Mouse (Mus musculus): Measurements from ENCODE around the gene Hif3a.

- no peak for TF ChIP-seq CTCF (IDR thresholded peaks at IDR 0.05; ENCODE audit: insufficient read depth, low read length)
- peak; percentile 48; the same call in 1 of the 2 replicates for TF ChIP-seq POLR2A (IDR thresholded peaks at IDR 0.05; ENCODE audit: borderline replicate concordance, extremely low read depth, low read depth, low read length)
Measured at GRCm38 (mm10) chr7:16993651-16994399, 68.4 kb downstream of the Hif3a start.

Data from lung, adult 2 months (tissue).